Mouse (Mus musculus): Measurements from ENCODE around the gene Psmc6. TPM values are rescaled to one million over a fixed set of nuclear protein-coding genes. Genes with fewer than 3 reads are reported as not detected.

The Psmc6 gene
- polyA plus RNA-seq, 1 experiment, result 102 TPM

DNA sequence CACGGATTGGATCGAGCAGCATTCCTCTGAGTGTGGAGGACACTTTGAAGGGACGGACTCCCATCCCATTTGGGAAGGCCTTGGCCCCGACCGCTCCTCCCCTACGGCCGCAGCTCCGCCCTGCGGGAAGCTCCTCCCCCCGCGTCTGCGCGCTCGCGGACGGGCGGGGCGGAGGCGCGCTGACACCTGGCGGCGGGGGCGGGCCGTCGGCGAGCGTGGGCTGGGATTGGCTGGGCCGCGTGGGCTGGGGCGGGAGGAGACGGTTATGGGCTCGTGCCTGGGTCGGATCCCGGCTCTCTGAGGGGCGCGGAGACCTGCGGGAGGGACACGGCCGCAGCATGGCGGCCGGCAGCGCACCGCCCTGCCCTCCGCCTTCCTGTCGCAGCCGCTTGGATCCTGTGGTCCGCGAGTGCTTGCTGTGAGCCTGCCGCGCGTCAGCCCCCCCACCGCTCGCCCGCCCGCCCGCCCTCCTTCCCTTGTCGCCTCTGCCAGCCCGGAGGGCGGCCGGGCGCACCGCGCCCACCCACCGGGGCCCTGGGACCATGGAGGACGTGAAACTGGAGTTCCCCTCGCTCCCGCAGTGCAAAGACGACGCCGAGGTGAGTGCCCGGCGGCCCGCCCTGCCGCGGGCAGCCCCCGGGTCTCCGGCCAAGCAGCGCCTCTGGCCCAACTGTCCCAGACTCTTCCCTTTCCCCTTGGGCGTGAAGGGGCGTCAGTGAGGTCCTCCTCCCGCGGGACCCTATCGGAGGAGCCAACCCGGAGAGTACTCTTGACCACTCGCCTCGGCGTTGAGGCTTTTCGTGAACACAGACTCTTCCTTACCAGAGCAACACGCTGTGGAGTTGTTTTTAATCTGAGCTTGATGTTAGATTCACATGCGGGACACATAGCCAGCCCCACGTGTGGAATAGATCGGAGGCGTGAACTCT is 21.6 kb downstream of the Psmc6 start, which contains the start of gene Styx:
Gene Styx, plus strand, starts transcription at position 163 of the 929 bp plus-strand sequence.
- peak; percentile 92 for DNase-seq (ENCODE audit: low spot score)

GRCm38 (mm10) chr14:45364211-45365195 is 34.9 kb downstream of the Psmc6 start:
- no peak for DNase-seq (ENCODE audit: low spot score)

- DNase-seq (ENCODE audit: low spot score), result no peak
These were observed 35.6 kb downstream of the Psmc6 start for GRCm38 (mm10) chr14:45365196-45365587.

DNA sequence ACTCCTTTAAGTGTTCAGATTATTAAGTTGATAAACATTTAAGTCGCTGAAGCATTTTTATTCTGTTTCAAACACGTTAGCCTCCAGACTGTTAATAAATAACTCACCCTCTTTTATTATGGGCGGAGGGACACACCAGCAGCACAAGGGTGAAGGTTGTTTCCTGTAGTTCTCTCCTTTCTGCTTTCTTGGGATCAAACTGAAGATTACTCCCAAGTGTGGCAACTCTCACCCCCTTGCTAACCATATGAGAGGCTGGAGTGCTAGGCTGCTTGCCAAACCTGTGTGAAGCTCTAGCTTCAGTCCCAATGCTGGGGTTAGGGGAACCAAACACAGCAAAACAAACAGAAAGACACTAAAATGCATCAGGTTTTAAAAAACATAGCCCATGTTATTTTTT is 49.2 kb downstream of the Psmc6 start:
- no peak for DNase-seq (ENCODE audit: low spot score)

DNA sequence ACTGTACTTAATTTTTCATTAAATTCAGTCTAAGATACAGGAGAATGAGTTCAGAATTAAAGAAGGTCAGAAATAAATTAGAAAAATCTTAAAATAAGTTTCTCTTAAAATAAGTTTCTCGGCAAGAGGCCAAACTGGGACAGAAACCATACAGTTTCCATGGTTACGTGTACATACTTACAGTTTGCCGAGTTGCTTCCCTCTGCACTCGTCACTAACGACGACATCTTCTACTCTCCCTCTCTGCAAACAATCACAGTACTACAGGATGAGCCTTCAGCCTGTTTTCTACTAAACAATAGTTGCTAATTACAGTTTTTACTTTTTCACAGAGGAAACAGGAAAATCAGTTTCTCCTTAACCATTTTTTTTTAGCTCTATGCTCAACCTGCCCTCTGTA is 51.2 kb downstream of the Psmc6 start:
- DNase-seq (ENCODE audit: low spot score), result no peak

DNA sequence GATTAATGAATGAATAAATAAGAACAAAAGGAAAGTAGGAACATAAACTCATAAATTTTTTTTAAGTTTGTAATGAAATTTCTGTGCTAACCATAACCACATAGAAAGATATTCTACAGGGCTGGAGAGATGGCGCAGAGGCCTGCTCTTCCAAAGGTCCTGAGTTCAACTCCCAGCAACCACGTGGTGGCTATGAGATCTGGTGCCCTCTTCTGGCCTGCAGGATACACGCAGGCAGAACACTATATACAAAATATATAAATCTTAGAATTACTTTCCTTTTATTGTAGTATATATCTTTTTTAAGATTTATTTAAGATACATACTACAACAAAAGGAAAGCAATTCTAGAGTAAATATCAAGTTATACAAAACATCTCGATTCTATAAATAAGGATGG is 53.3 kb downstream of the Psmc6 start:
- no peak for DNase-seq (ENCODE audit: low spot score)

- no peak for DNase-seq (ENCODE audit: low spot score)
These were observed 56.0 kb downstream of the Psmc6 start for GRCm38 (mm10) chr14:45385596-45385995.

- DNase-seq (ENCODE audit: low spot score), result no peak
These were observed 57.9 kb downstream of the Psmc6 start for GRCm38 (mm10) chr14:45387480-45387879.

DNA sequence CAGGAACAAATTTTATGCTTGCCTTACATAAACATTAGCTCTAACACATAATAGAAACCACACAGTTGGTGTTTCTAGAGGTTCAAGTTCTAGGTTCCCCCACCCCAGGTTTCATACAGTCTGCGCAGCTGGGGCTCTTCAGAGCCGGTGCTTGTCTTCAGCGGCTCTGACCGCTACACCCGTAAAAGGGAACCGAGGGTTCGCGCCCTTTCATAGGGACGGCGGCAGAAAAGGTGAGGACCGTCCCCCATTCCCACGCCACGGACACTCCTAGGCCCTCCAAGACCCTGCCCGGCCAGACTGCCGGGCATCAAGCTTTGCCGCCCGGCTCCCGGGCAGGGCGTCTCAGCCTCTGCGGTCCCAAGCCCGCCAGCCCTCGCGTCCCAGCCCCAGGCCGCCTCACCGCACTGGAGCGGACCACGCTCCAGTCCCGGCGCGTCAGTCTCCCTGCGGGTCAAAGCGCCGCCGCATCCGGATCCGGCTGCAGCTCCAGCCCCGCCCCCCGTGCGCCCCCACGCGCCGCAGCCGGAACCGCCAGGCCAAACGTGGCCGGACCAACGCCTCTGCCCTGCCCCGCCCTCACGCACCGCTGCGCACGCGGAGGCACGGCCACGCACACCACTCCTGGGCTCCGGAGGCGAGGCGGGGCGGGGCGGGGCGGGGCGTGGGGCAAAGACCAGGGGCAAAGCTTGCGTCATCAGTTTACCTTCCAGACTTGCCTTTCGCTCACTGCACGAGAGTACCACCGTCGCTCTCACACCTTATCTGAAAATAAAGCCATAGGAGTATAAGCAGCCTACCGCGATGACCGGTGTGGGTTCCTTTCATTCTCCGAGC is 59.0 kb downstream of the Psmc6 start:
- peak; percentile 91 for DNase-seq (ENCODE audit: low spot score)

GRCm38 (mm10) chr14:45389194-45389593 is 59.6 kb downstream of the Psmc6 start:
- DNase-seq (ENCODE audit: low spot score), result no peak

Other genes starting within 250 kb of the Psmc6 start
- gene Gpr137c, start 110.1 kb upstream of the Psmc6 start, polyA plus RNA-seq (2012; rRNA removed), result 1.8 and 1.9 TPM in 2 replicates
- gene Txndc16, start 109.5 kb upstream of the Psmc6 start, polyA plus RNA-seq (2012; rRNA removed), result 18.6 and 20.7 TPM in 2 replicates
- gene Ero1l, start 11.0 kb upstream of the Psmc6 start, polyA plus RNA-seq (2012; rRNA removed), result 24.0 and 28.2 TPM in 2 replicates
- 15.6 and 16.3 TPM in 2 replicates for gene Styx, start 21.3 kb downstream of the Psmc6 start, polyA plus RNA-seq (2012; rRNA removed)
- 13.1 and 15.8 TPM in 2 replicates for gene Gnpnat1, start 75.1 kb downstream of the Psmc6 start, polyA plus RNA-seq (2012; rRNA removed)
- 301 and 304 TPM in 2 replicates for gene Fermt2, start 200.3 kb downstream of the Psmc6 start, polyA plus RNA-seq (2012; rRNA removed)

Measured in urinary bladder, adult 2 months (tissue).